Mouse (Mus musculus) ES-Bruce4 (cell line): Measurements from ENCODE around the gene Gcdh.

Source experiments
- CTCF ChIP-seq: IDR thresholded peaks from one replicate; pipeline ENCODE4 v1.8.1; 2011; ENCODE audit warnings: low read depth, low read length
- POLR2A ChIP-seq: IDR thresholded peaks from one replicate; pipeline ENCODE4 v1.8.1; 2011; ENCODE audit warnings: low read length; ENCODE audit not compliant: insufficient read depth

- TF ChIP-seq POLR2A (no peak), CTCF (no peak)
Observed at GRCm38 (mm10) chr8:84888280-84888679, 5.4 kb downstream of the Gcdh start.
